Mouse (Mus musculus) small intestine, adult 2 months (tissue): ENCODE data around the gene Wdsub1.

Source experiments
- CTCF ChIP-seq: fragments of 200-500 bp; IDR thresholded peaks from 2 replicates; pipeline ENCODE4 v1.5.1; 2012; ENCODE audit warnings: low read depth, mild to moderate bottlenecking, control low read depth, inconsistent platforms, low read length, moderate library complexity, mixed read lengths; ENCODE audit not compliant: insufficient replicate concordance, insufficient read length; ENCODE audit errors: extremely low read depth
- POLR2A ChIP-seq: fragments of 200-500 bp; IDR thresholded peaks from 2 replicates; pipeline ENCODE4 v1.6.1; 2012; ENCODE audit warnings: low read depth, mild to moderate bottlenecking, control low read depth, inconsistent platforms, low read length, moderate library complexity

DNA sequence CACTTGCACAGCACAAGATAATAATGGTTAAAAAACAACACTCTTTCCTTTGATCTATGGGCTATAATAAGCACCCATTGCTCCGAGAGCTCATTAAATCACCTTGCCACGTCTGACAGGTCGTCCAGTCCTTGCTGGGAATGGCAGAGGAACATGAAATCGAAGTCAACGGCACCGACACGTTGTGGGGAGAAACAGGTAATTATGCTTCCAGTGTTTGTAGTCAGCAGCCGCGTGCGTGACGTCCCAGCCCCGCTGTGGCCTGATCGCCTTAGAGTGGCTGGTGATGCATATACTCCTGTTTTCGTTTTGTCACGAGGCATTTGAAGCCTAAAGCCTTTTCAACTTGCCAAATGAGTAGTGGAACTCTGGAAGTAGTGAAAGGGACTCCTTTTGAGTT is 62.3 kb downstream of the Wdsub1 start:
- TF ChIP-seq CTCF (no peak), POLR2A (no peak)
